In the genomic region with DNA sequence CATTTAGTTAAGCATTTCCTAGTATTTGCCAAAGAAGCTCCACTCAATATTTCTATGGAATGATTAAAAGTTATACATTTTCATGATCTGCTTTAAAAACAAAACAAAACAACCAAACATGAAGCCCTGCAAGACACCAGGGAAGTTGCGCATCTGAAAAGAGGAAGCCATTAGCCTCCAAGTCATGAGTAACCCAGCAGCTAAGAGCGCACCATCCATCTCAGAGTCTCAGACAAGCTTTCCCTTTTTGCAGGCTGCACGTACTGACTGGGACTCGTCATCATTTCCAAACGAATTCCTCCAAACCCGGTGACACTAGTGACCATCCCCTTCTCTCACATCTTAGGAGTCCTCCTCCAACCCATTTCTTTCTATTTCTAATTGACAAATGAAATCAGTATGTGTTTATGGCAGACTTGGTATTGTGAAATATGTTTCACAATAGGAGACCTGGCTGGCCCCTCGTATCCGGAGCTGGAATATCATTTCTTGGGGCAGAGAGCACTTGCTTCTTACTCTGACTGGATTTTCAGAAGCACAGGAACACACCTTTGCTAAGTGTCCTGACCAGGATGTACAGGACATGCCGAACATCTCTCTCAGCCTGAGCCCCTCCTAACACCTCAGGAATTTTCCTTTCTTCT, we compare ENCODE assay signal across 18 mouse cellular contexts. TPM values are rescaled to one million over a fixed set of nuclear protein-coding genes. Genes with fewer than 3 reads are reported as not detected.
A peak's percentile ranks its signal among the peaks of the same experiment; 100 is the strongest.
DNase-seq lines count a peak whose midpoint lies in the region; ATAC-seq and TF ChIP-seq lines count a peak whose summit lies in the region.
"Had no signal": no experiment of that assay in that cellular context is flagged by ENCODE, and none has a peak within 500 bp of the region (broad histone marks: within the 10 kb centered on the region; RNA-seq: fewer than 3 reads in every experiment).

No protein-coding gene starts in this region.

- TF ChIP-seq CTCF in bone marrow, adult 2 months (IDR thresholded peaks at IDR 0.05; ENCODE audit: control insufficient read depth, insufficient read depth, low read length) = no peak

- H3K27ac ChIP-seq in bone marrow, adult 2 months (ENCODE audit: control insufficient read depth, insufficient read depth, low read depth, low read length, poor library complexity) = peak overlapping the region; percentile 35
- H3K27ac ChIP-seq: embryonic facial prominence, embryonic 10.5 days; forebrain, embryonic 13.5 days; hindbrain, embryonic 12.5 days had no signal

- no peaks in the 10 kb centered on the region; the same call in 1 of the 2 replicates for H3K4me1 ChIP-seq in bone marrow, adult 2 months (ENCODE audit: control insufficient read depth, insufficient read depth, low read length)
- H3K4me1 ChIP-seq: forebrain, embryonic 13.5 days; hindbrain, embryonic 12.5 days had no signal

- no peak for TF ChIP-seq POLR2A in bone marrow, adult 2 months (IDR thresholded peaks at IDR 0.05; ENCODE audit: borderline replicate concordance, control insufficient read depth, low read depth, low read length)

- ATAC-seq in hematopoietic stem cell, adult 5-6 weeks (replicated peaks in 1 of 2; ENCODE audit: insufficient read depth in 1 of 2, low FRiP score in 2 of 2, low TSS enrichment in 1 of 2, low read depth in 1 of 2, poor library complexity in 2 of 2, severe bottlenecking in 2 of 2) = peak; percentile 42 to 79; a peak in 1 of 4 replicates
- ATAC-seq in monocyte, adult 5-6 weeks (replicated peaks; ENCODE audit: insufficient number of reproducible peaks, low FRiP score, low TSS enrichment, poor library complexity, severe bottlenecking) = peak; percentile 81
- no peak for ATAC-seq in CD4-positive, CD25-positive, alpha-beta regulatory T cell, adult 4 months
- ATAC-seq: forebrain, embryonic 13.5 days; forebrain, postnatal 0 days; hindbrain, embryonic 16.5 days; inflammation-experienced regulatory T-cells, adult 6 months had no signal

- peak overlapping the region; percentile 44 for H3K4me3 ChIP-seq in bone marrow, adult 2 months (replicated peaks; ENCODE audit: control insufficient read depth, low read depth, low read length)
- H3K4me3 ChIP-seq: embryonic facial prominence, embryonic 10.5 days; forebrain, embryonic 13.5 days; heart, embryonic 12.5 days; hindbrain, embryonic 12.5 days had no signal

- peak; percentile 49 for DNase-seq in 416B (ENCODE audit: low read depth)
- no peak for DNase-seq in urinary bladder, postnatal 14 days (ENCODE audit: low spot score)
- DNase-seq in ovary, postnatal 10 days (ENCODE audit: low spot score) = no peak
- DNase-seq: adrenal gland, postnatal 10 days; cerebellum, adult 8-10 months; cerebellum, postnatal 14 days; forebrain, postnatal 0 days; gastrocnemius, postnatal 14 days had no signal

- 22% methylated on average over 9 of the region's 9 CpGs for WGBS in bone marrow, adult 2 months

RNA-seq across cellular contexts. Expression of gene Flt1, which starts 16.8 kb away (rescaled TPM):
- 1.7 and 5.1 TPM in 2 replicates for polyA plus RNA-seq in bone marrow, adult 2 months (2011; ENCODE audit: insufficient read depth, insufficient read length, low replicate concordance, missing spikeins)
- 0.05 and 0.44 TPM in 2 replicates for total RNA-seq in hematopoietic stem cell, adult 5-6 weeks (2017)
- 15.4 to 20.2 TPM (median 18.7 TPM) in 3 replicates for total RNA-seq in monocyte, adult 5-6 weeks (2017)
- polyA plus RNA-seq in CD4-positive, CD25-positive, alpha-beta regulatory T cell, adult 4 months (2017; shearing (Covaris generic)) = under 1 TPM in 1 of 2 experiments, not detected in 1; 0.13 TPM
- polyA plus RNA-seq: inflammation-experienced regulatory T-cells, adult 6 months had no signal

Comparison
In these comparisons a context has a peak if more than half of its experiments do, and no peak if none do; other contexts are left out.
1. RNA of gene Flt1, which starts 16.8 kb away (total RNA-seq): 15.4 to 20.2 TPM in monocyte, adult 5-6 weeks; 0.05 to 0.44 TPM in hematopoietic stem cell, adult 5-6 weeks; every median in the first group is over 10 times any median in the second.